Mouse (Mus musculus) embryo, embryonic 10 days (tissue): ENCODE measurements at regions not wholly inside any gene's neighbourhood (a gene's known extent, or its start where the extent isn't known, plus 50 kb on each side); places are given as distances from the start of the nearest gene placed in this dataset.
A peak's percentile ranks its signal among the peaks of the same experiment; 100 is the strongest.

Experiments
- DNase-seq: peaks from one replicate; pipeline ENCODE4 v3.0.0-alpha.2; 2015; ENCODE audit warnings: low spot score

DNA sequence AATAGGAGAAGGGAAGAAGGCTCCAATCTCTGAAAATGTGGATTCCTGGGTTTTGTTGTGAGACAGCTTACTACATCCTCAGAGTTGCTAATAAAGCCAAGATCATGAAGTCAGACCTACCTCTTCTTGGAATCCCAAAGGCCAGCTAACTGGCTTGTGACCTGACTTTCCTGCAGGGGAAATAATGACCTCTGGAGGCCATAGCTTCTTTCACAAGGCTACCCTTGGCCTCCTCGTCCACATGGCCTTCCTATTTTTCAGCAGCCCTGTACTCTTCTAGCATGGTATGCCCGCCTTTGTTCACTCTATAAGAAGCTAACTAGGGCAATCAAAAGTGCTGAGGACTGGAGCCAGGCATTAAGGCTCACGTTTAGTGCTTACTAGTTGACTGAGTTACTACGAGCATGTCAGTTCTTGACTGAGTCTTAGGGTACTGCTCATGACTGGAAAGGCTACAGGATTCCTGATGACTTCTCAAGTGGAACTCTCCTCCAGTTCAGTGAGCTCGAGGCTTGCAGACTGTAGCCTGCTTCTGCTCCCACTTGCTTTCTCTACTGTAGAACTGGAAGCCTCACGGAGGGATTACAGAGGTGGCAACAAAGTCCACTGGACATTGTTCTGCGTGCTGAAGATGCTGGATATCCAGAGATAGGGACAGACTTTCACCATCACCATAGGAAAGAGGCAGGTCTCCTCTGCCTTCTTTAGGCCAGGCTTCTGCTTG lies 230.8 kb upstream of the Map3k1 start:
- no peak for DNase-seq

DNA sequence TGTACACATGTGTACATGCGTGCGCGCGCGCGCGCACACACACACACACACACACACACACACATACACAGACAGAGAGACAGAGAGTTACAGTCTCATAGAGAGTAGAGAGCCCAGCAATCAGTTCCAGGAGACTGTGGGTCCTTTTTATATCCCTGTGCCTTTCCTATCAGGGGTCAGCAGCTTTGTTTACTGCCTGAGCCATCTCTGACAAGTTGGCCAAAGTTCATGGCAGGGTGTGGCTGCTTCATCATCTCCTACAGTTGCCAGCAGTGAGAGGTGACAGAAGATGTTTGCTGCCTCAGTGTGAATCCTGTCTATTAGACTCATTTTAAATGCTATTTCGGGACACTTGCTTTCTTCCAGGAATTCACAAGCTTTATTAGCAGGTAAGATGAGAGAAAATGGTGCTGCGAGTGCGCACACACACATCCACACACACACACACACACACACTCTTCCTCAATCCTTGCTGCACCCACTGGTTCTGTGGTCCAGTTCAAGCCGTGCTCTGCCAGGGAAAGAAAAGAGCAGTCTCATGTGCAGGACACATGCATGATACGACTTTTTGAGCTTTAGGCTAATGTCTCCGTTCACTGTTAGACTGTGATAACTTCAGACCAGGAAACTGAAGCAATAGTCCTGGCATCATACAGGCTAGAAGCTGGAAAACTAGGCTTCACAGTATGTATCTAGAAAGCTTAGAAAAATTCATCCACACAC lies 234.9 kb upstream of the Map3k1 start:
- no peak for DNase-seq

DNA sequence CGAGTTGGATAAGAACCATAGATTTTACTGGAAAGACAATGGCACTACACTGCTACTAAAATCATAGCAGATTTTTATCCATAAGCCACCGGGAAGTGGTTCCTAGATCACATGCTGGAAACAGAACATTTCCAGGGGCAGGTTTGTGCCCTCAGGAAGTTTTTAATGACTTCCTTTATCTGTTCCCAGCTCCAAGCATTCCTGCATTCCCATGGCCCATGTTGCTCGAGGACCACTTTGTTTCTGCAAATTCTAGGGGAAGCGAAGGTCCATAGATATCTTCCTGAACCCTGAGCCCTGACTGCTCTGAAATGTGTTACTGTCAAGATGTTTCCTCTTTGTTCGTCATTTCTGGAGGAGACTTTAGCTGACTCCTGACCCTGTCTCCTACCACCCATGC lies 235.6 kb upstream of the Map3k1 start:
- DNase-seq: no peak

DNA sequence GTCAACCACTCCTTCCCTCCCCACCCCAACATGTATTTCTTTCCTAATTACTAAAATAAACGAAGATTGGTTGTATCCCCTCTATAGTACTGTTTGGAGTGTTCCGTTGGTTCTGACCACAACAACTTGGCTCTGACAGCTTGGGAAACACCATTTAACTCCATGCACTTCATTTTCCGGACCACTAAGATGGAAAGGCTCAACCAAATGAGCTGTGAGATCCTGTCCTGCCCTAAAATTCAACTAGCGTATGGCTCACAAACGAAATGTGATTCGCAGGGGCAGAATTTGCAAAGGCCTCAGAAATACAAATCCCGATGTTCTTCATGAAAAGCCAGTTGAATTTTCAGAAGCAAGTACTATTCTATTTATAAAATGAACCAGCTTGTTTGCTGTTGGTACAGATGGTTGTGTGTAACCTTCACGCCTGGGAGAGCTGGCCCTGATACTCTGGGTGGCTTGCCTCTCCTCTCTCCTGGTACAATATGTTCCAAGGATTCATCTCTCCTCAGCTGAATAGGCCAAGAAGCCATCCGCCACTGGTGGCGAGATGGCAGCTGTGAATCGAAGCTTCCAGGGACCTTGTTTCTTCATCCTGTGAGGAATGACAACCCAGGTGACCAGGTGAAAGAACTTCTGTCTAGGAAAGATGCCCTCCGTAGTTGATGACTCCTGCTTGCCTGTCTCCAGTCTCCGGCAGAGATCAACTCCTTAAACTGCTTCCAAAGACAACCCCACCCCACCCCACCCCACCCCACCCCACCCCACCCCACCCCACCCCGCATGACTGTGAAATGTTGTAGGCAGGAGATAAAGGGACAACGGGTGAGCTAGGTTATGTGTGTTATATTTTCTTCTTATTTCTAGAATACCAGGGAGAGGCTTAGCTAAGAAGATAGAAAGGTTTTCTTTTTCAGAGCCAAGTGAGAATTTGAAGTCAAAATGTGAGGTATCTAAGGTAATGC lies 237.7 kb upstream of the Map3k1 start:
- no peak for DNase-seq

DNA sequence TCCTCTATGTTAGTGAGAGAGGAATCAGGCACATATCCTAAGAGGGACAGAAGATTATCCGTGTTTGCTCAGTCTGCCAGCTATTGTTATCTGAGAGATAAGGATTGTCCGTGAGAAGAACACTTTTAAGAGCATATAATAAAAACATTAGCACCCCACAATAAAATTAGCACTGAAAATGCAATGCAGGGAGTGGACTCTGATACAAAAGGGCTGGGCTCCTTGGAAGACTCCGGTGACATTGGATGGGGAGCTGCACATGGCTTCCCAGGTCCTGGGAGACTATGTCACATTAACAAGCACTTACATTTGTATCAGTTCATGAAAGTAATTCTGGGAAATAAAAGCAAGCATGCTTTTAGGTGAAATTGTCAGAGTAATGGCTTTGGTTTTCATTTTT lies 238.6 kb upstream of the Map3k1 start:
- DNase-seq: no peak

DNA sequence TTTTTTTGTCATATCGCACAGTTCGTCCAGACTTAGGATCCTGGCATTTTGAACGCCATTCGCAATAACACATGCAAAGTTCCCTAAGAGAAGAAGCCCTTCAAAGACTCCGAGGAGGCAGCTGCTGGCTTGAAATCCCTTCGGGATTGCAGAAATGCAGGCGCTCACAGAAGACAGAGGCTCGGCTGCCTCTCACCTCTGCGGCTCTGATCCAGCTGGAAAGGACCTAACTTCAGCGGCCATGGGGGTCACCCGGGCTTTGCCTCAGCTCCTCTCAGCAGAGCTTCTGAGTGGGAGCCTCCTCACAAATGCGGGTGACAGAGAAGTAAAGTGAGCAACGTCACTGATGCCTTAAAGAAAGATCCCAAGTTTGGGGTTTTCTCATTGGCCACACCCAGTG lies 239.1 kb upstream of the Map3k1 start:
- no peak for DNase-seq

DNA sequence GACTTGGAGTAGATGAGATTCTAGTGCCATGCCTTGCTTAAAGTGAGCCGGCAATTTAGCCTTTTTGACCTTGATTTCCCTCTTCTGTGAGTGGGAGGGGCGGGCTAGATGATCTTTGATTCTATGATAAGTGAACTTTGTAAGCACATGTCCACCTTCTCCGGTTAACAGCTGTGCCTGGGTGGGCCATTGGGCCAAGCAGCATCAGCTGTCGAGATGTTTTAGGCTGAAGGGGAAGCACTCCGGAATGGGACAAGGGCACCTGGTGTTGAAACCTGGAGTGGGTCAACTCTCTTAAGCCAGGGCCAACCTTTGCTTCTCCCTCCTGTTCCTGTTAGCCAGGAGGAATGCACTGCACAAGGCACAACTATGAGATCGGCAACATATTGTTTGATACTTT lies 239.5 kb upstream of the Map3k1 start:
- DNase-seq: no peak

DNA sequence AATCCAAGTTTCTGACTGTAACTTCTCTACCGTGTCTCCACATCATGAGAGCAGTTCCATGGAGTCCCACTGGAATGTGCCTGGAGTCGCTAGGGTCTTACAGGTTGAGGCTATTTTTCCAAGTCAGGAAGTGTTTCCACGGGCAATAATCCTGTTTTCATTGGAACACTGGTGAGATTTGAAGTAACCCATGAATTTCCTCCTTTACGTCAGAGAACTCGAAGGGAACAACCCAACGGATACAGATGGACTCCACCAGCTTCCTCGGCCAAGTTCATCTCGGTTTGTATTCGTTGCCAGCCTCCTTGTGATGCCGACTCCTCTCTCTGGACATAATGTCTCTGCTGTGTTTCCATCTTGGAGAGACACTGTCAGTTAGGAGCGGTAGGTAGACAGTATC lies 237.4 kb upstream of the Ankrd55 start:
- DNase-seq: no peak

DNA sequence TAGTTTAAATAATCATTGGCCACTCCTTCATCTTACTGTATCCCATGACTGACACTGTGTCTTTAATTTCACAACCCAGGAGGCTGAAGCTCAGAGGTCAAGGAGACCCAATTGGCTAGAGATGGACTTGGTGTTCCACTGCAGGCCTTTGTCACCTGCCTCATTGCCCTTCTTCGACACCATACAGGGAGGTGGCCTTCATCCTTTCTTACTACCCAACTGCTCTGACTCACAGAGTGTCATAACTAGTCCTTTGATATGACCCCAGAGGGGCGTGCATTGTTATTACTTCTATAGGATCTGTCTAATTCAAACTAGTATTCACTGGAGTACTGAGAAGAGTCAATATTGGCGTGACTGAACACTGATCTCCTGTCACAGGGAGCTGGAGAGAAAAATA lies 236.2 kb upstream of the Ankrd55 start:
- DNase-seq: no peak

DNA sequence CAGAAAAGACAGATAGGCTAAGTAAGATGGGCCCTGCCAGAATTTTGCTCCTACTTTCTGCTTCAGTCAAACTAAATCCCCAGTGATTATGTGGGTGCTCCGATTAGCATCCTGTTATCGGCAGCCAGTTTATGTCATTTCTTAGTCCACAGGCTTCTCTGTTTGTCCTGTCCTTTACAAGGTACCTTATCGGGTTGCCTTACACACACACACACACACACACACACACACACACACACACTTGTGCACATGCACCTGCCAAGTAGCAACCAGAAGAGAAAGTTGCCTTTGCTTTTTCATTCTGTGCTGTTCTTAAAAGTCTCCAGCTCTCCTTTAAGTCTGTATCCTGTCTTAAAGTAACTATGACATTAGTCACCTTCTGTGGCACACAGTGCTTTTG lies 235.8 kb upstream of the Ankrd55 start:
- no peak for DNase-seq

DNA sequence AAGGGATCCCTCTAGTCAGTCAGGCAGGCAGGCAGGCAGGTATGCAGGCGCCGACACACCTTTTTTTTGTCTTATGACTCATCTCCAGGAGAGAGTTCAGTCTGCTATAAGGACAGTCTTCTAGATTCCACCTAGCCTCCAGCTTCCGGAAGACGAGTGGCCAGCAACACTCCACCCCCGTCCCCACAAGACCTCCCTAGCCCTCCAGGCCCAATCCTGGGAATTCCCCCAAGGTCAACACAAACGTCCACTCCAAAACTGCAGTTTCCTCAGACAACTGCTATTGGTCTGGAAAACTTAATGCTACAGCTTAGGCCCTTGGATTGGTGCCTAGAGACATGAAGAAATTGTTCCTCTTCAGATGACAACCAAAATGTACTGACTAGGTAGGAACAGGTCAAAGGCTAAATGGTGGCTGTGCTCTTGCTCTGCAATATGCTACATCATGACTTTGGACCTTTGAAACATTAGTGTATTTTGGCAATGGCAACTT lies 233.3 kb upstream of the Ankrd55 start:
- DNase-seq: no peak

DNA sequence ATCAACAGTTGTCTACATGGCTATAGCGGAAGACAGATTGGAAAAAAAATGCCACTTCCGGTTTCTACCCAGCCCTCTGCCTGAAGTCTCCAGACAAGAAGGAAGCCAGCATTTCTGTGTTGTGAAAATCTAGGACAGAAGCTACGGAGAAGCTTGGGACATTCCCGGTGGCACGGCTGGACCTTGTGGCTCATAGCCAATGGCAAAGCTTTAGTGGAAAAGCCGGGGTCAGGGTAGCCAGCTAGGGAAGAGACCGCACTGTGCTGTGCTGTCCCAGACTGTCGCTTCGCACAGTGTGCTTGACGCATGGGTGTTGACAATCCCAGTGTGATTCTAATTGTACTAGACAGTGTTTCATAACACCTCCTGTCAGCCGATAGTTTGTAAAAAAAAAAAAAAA lies 230.0 kb upstream of the Ankrd55 start:
- no peak for DNase-seq

DNA sequence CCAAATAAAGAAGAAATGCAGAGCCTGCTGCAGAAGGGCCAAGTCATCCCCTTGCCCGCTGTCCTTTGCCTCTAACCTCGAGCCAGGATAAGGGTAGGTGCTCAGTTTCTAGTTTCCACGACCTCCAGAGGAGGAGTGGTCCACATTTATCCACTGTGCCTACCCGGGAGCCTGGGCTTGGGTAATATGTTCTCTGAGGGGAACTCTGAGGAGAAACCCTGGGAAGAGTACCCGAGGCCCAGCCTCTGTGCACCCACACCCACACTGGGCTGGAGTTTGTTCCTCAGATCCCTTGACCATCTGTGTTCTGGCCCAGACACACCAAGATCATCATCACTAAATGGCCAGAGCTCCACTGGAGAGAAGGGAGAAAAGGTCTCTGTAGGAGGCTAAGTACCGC lies 229.5 kb upstream of the Ankrd55 start:
- DNase-seq: no peak

DNA sequence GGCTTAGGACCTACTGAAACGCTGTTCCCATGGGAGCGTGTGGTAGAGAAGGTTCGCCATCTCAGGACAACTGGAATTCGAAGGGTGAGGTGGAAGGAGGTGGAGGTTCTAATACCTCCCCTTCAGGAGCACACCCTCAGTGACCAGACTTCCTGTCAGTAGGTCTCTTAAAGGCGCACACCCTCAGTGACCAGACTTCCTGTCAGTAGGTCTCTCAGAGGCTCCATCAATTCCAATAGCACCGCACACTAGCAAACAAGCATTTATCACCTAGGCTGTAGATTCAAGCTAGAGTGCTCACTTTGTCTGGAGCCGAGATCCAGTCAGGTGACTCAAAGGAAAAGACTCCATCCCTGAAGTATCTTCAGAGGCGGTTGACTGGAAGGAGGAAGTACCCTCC lies 226.2 kb upstream of the Ankrd55 start:
- DNase-seq: no peak

DNA sequence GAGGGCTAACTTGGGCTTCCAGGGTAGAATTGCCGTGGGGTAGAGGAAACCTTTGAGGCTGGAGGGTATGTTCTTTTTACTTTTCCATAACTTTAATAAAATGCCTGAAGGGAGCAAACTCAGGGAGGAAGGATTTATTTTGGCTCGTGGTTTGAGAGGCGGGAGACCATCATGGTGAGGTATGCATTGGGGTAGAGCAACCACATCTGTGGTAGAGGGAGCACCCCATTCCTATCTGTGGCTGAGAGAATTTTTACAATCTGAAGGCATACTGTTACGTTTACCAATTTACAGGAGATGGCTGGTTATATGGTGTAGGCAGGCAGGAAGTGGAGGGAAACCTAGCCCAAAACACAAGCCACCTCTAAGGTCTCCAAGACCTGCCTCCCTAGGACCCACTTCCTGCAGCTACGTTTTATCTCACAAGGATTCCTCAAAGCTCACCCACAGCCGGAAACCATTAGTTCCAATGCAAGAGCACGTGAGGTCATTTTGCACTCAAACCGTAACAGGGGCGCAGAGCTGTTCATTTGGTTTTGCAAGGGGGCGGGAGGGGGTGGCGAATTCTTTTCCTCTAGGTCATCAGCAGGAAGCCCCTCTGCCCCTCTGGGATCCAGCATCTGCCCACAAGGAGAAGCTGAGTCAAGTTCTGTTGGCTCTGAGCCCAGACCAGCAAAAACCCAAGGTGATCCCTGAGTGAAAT lies 224.7 kb upstream of the Ankrd55 start:
- peak; percentile 40 for DNase-seq

DNA sequence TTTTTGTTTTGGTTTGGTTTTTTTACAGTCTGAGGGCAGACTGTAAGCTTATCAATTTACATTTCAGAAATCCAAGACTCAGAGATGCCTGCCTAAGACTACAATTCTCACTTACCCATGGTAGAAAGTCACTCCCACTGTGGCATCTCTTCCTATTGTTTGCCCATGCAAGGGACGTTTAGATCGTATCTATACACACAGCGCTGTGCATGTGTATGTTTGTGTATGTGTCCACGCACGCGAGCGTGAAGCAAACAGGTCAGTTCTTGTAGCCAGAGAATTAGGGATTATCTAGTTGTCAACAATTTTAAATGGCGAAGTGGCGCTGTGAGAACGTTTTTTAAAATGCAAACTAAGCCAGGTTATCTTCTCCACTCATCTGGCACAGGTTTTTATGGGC lies 223.6 kb upstream of the Ankrd55 start:
- DNase-seq: no peak

DNA sequence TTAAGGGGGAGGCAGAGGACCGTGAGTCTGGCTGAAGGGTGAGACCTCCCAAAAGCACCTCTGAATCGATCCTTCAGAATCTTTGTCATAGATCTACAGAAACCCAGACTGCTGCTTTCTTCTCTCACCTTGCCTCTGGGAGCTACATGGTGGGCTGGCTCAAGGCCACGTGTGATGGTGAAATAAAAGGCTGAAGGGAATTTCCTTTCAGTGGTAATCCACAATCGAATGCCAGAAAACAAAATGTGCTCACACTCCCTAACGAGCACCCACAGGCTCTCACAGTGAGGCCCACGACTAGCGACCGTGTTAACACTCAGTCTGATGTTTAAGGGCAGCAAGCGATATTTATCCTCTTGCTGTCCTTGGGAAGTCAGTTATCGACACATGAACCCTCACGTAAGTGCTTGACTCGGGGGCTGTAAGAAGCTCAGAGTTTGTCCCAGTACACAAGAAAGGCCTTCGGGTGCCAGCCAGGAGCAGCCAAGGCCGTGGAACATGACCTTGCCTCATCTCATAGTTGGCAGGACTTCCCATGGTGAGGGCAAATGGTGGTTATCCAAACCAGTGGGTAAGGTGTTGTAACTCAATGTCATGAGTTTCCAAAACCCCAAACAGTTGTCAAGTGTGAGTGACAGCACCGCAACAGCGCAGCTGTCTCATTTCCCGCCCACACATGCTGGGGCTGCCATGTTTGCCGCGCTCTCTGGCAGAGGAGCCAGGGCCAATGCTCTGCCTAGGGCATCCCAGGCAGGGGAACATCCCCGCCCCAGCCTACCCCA lies 221.0 kb upstream of the Ankrd55 start:
- no peak for DNase-seq

DNA sequence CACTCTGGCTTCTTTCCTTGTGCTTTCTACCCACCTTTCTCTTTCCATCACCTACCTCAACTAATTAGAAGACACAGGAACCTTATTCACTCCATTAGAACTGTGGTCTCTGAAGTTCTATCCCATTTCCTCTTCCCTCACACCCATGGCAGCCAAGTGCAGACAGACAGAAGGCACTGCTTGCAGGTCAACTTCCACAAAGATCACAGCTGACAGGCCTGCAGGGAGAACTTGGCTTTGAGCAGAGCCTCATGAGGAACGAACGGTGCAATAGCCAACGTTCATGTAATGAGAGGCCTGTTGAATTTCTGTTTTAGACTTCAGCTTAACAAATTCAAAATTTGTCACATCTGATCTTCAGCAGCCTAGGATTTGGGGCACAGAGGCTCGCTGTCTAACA lies 217.5 kb upstream of the Ankrd55 start:
- no peak for DNase-seq

DNA sequence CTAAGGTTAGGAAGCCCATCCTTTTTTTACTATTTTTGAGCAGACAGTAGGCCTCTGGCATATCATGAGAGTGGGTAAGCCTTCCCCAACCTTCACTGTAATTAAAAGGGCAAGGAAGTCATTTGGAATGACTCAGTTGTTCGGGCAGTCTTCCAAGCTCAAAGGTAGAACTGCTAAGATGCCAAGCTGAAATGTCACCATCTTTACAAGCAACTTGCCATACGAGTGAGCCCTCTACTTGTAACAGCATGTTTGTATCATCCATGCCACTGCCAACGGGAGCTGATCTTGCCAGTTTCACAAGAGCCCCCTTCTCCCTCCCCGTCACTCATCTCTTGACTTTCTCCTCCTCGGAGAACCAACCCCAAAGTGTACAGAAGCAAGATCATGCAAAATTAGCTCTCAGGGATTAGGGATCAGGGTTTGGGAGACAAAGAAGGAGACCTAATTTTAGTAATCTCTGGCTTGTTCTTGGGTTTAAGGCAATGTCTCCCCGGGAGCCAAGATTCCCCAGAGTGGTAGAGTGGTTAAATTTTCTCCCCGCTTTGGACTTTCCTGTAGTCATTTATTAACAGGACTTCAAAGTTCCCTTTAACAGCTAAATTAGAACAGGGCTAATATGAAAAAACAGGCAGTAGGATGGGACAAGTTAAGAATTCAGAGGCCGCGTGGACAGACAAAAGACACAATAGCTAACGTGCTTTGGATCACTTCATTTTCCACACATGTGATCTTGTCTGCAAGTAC lies 216.9 kb upstream of the Ankrd55 start:
- DNase-seq: no peak

DNA sequence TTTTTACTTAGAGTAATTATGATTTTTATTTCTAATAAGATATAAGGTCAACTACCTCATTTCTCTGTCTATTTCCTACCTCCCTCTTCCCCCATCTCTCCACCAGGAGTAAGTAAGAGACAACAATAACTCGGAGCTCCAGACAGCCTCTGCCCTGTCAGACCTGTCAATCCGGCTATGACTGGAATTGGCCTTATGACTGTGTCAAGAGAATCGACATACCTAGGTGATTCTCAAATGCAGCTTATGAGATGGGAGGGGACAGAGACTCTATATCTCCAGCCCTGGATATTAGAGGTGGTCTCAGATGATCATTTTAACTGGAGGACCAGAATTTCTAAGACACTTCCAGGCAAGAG lies 216.3 kb upstream of the Ankrd55 start:
- no peak for DNase-seq
